8 mouse cellular contexts compared by ENCODE assay signal in the genomic region with DNA sequence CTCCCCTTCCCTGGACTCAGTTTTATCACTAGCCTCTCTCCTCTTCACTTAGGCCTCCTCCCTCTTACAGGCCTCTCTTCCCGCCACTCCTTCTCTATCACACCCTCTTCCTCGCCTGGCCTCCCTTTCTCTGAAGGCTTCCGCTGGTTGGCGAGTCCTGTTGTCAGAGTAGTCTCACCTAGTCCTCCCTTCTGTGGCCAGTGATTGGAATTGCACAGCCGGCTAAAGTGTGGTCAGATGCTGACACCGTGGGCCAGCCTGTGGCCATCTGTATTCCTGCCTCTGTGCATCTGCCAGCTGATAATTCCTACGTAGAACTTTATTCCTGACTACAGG. TPM values are rescaled to one million over a fixed set of nuclear protein-coding genes. Genes with fewer than 3 reads are reported as not detected.
DNase-seq lines count a peak whose midpoint lies in the region; ATAC-seq and TF ChIP-seq lines count a peak whose summit lies in the region.

No protein-coding gene starts in this region.

- DNase-seq in lung, adult 2 months = no peak
- DNase-seq in lung, postnatal 36 days = no peak
- DNase-seq in embryonic facial prominence, embryonic 11.5 days (ENCODE audit: low spot score) = no peak
- DNase-seq in hindbrain, embryonic 14.5 days (ENCODE audit: low spot score) = peak; percentile 24
- no peak for DNase-seq in midbrain, embryonic 10.5 days (ENCODE audit: low spot score)
- no peak for DNase-seq in adrenal gland, adult 18-20 months (ENCODE audit: low spot score in 2 of 2)
- no peak for DNase-seq in right cerebral cortex, postnatal 25 days
- DNase-seq in gastrocnemius, postnatal 10 days = no peak

- TF ChIP-seq POLR2A in lung, adult 2 months (IDR thresholded peaks at IDR 0.05; ENCODE audit: borderline replicate concordance, extremely low read depth, low read depth, low read length) = no peak

- H3K4me3 ChIP-seq in lung, adult 2 months (replicated peaks; ENCODE audit: extremely low read depth, low read depth, low read length) = peak overlapping the region; percentile 95
- H3K4me3 ChIP-seq in embryonic facial prominence, embryonic 11.5 days (ENCODE audit: low read depth, low read length) = peak overlapping the region; percentile 78
- H3K4me3 ChIP-seq in hindbrain, embryonic 14.5 days (replicated peaks; ENCODE audit: low read length) = peak overlapping the region; percentile 65
- peak overlapping the region; percentile 76 for H3K4me3 ChIP-seq in midbrain, embryonic 10.5 days

- ATAC-seq in embryonic facial prominence, embryonic 11.5 days (replicated peaks; ENCODE audit: insufficient number of reproducible peaks, low FRiP score, low TSS enrichment, low read depth) = no peak; the same call in none of the 2 replicates
- no peak for ATAC-seq in hindbrain, embryonic 14.5 days (ENCODE audit: low FRiP score)

- H3K27me3 ChIP-seq in embryonic facial prominence, embryonic 11.5 days (ENCODE audit: control insufficient read depth, insufficient read depth, low read length) = no peaks in the 10 kb centered on the region
- H3K27me3 ChIP-seq in hindbrain, embryonic 14.5 days (ENCODE audit: control insufficient read depth, insufficient read depth, low read length) = no peaks in the 10 kb centered on the region
- no peaks in the 10 kb centered on the region for H3K27me3 ChIP-seq in midbrain, embryonic 10.5 days (ENCODE audit: low read depth, poor library complexity, severe bottlenecking)

- H3K27ac ChIP-seq in embryonic facial prominence, embryonic 11.5 days (replicated peaks; ENCODE audit: low read depth, low read length) = peak overlapping the region; percentile 78
- H3K27ac ChIP-seq in hindbrain, embryonic 14.5 days = peak overlapping the region; percentile 89
- peak overlapping the region; percentile 95 for H3K27ac ChIP-seq in midbrain, embryonic 10.5 days (replicated peaks)

- 0% methylated on average over 7 of the region's 7 CpGs for WGBS in lung, adult 2 months
- WGBS in embryonic facial prominence, embryonic 11.5 days = under 1% methylated on average over 7 of the region's 7 CpGs
- WGBS in hindbrain, embryonic 14.5 days = under 1% methylated on average over 7 of the region's 7 CpGs
- 1% methylated on average over 7 of the region's 7 CpGs for WGBS in midbrain, embryonic 10.5 days

- peak overlapping the region; percentile 71 for H3K9ac ChIP-seq in embryonic facial prominence, embryonic 11.5 days (replicated peaks; ENCODE audit: low read length)
- H3K9ac ChIP-seq in hindbrain, embryonic 14.5 days = peak overlapping the region; percentile 84

- peaks cover 24% of the 10 kb centered on the region for H3K4me1 ChIP-seq in lung, adult 2 months (ENCODE audit: control insufficient read depth, insufficient read depth, low read length)
- peaks cover 6% of the 10 kb centered on the region for H3K4me1 ChIP-seq in embryonic facial prominence, embryonic 11.5 days (ENCODE audit: control insufficient read depth, insufficient read depth, low read length)
- H3K4me1 ChIP-seq in hindbrain, embryonic 14.5 days (replicated peaks; ENCODE audit: control insufficient read depth, insufficient read depth, low read length) = peaks cover 23% of the 10 kb centered on the region
- H3K4me1 ChIP-seq in midbrain, embryonic 10.5 days = peaks cover 42% of the 10 kb centered on the region

- no peaks in the 10 kb centered on the region for H3K9me3 ChIP-seq in embryonic facial prominence, embryonic 11.5 days (replicated peaks; ENCODE audit: control insufficient read depth, low read length)
- H3K9me3 ChIP-seq in hindbrain, embryonic 14.5 days (ENCODE audit: control insufficient read depth, low read length) = no peaks in the 10 kb centered on the region
- no peaks in the 10 kb centered on the region for H3K9me3 ChIP-seq in midbrain, embryonic 10.5 days (replicated peaks)

- peak overlapping the region; percentile 74 for H3K4me2 ChIP-seq in embryonic facial prominence, embryonic 11.5 days (ENCODE audit: low read depth, low read length)
- H3K4me2 ChIP-seq in hindbrain, embryonic 14.5 days (replicated peaks) = peak overlapping the region; percentile 92

- no peak for TF ChIP-seq CTCF in lung, adult 2 months (IDR thresholded peaks at IDR 0.05; ENCODE audit: insufficient read depth, low read length)

- H3K36me3 ChIP-seq in embryonic facial prominence, embryonic 11.5 days (replicated peaks; ENCODE audit: control insufficient read depth, insufficient read depth, low read depth, low read length) = no peaks in the 10 kb centered on the region; the same call in 1 of the 2 replicates
- peaks cover 27% of the 10 kb centered on the region for H3K36me3 ChIP-seq in hindbrain, embryonic 14.5 days (replicated peaks; ENCODE audit: control insufficient read depth, insufficient read depth)
- peaks cover 55% of the 10 kb centered on the region for H3K36me3 ChIP-seq in midbrain, embryonic 10.5 days

RNA-seq across cellular contexts. Expression of a gene that starts 0.8 kb away (rescaled TPM):
- polyA plus RNA-seq in lung, adult 2 months (2012; rRNA removed) = 105 and 162 TPM in 2 replicates
- polyA plus RNA-seq in embryonic facial prominence, embryonic 11.5 days (2014; fragmentation: Nextera tagmentation; extraction: Ambion mirVana) = 123 and 146 TPM in 2 replicates
- polyA plus RNA-seq in hindbrain, embryonic 14.5 days (2014; fragmentation: Nextera tagmentation; extraction: Ambion mirVana) = 109 and 116 TPM in 2 replicates
- 168 and 187 TPM in 2 replicates for polyA plus RNA-seq in midbrain, embryonic 10.5 days (2016; fragmentation: Nextera tagmentation; extraction: Ambion mirVana)
- 10 to 100 TPM; 65.4 to 93.6 TPM for total RNA-seq in adrenal gland, adult 18-20 months (2021)
- 10 to 100 TPM; 48.4 to 55.6 TPM for total RNA-seq in gastrocnemius, postnatal 10 days (2021)

RNA-seq across cellular contexts. Expression of a gene that starts 52.4 kb away (rescaled TPM):
- 48.5 and 57.9 TPM in 2 replicates for polyA plus RNA-seq in lung, adult 2 months (2012; rRNA removed)
- 42.9 and 45.9 TPM in 2 replicates for polyA plus RNA-seq in embryonic facial prominence, embryonic 11.5 days (2014; fragmentation: Nextera tagmentation; extraction: Ambion mirVana)
- polyA plus RNA-seq in hindbrain, embryonic 14.5 days (2014; fragmentation: Nextera tagmentation; extraction: Ambion mirVana) = 44.1 and 44.7 TPM in 2 replicates
- polyA plus RNA-seq in midbrain, embryonic 10.5 days (2016; fragmentation: Nextera tagmentation; extraction: Ambion mirVana) = 46.9 and 49.6 TPM in 2 replicates
- total RNA-seq in adrenal gland, adult 18-20 months (2021) = 10 to 100 TPM; 59.1 to 83.8 TPM
- 10 to 100 TPM; 42.7 to 52.4 TPM for total RNA-seq in gastrocnemius, postnatal 10 days (2021)
